Mouse (Mus musculus): ENCODE results near the gene Lhx4. TPM values are rescaled to one million over a fixed set of nuclear protein-coding genes. Genes with fewer than 3 reads are reported as not detected.
A peak's percentile ranks its signal among the peaks of the same experiment; 100 is the strongest.

Gene Lhx4
- polyA plus RNA-seq, 1 experiment = 0.01 TPM

DNA sequence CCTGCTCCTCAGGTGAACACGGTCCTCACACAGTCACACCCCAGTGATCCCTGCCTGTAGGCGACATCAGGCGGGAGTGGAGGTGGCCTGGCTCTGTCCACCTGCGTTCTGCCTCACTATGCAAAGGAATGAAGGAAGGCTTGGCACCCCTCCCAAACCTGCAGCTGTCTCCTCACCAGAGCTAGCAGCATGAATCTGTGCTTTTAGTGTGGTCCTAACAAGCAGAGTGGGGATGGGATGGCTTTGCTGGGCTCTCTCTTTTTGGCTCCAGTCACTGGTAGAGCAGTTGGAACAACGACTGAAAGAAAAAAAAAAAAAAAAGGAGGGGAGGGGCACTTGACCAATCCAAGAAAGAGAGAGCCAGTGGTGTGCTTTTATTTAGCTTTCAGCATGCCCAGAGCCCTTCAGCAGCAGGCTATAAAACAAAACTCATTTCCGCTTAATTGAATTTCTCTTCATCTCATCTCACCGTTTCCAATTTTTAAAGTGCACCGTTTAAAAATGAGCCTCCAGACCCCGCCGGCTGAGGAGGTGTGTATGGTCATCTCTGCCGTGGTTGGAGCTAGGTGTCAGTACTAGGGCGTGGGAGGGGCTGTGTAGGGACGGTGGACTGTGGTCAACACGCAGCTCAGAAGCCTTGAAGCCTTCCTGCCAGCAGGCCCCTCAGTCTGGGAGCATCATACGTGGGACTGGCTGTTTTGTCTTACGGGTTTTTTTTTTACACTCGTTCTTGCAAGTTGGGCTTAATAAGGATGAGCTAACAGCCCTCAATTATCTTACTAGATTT lies 52.9 kb downstream of the Lhx4 start:
- H3K4me3 ChIP-seq = no peak overlapping the region
- no peaks in the 10 kb centered on the region for H3K79me2 ChIP-seq (ENCODE audit: control insufficient read depth, insufficient read depth)
- H3K4me2 ChIP-seq (ENCODE audit: low read depth) = no peak overlapping the region
- H3ac ChIP-seq (ENCODE audit: control insufficient read depth, insufficient read length) = no peak overlapping the region
- no peaks in the 10 kb centered on the region for H3K27me3 ChIP-seq (ENCODE audit: control insufficient read depth, insufficient read depth, insufficient read length)
- TF ChIP-seq MYOG (IDR thresholded peaks at IDR 0.05; ENCODE audit: control insufficient read depth in 1 of 3, insufficient read depth in 1 of 3, insufficient read length in 2 of 3, low read depth in 2 of 3) (peak in 2 of 3 experiments; percentile 8 to 19), POLR2A (IDR thresholded peaks at IDR 0.05; ENCODE audit: insufficient read length, low read depth) (no peak), REST (IDR thresholded peaks at IDR 0.05; ENCODE audit: insufficient read depth, insufficient read length) (no peak), TCF3 (IDR thresholded peaks at IDR 0.05; ENCODE audit: insufficient read length, low read depth) (no peak), E2F4 (IDR thresholded peaks at IDR 0.05; ENCODE audit: insufficient read depth) (no peak), TCF12 (IDR thresholded peaks at IDR 0.05; ENCODE audit: insufficient read depth, poor library complexity, severe bottlenecking) (no peak), POLR2AphosphoS2 (IDR thresholded peaks at IDR 0.05; ENCODE audit: insufficient read length, low read depth) (no peak), MYOD1 (IDR thresholded peaks at IDR 0.05; ENCODE audit: control insufficient read depth in 1 of 3, insufficient read length in 2 of 3, low read depth in 2 of 3) (peak in 1 of 3 experiments; percentile 27), USF1 (IDR thresholded peaks at IDR 0.05; ENCODE audit: low read depth) (no peak), SRF (IDR thresholded peaks at IDR 0.05; ENCODE audit: control insufficient read depth, insufficient read length, low read depth) (no peak), MAX (IDR thresholded peaks at IDR 0.05; ENCODE audit: low read depth) (no peak), CEBPB (IDR thresholded peaks at IDR 0.05; ENCODE audit: insufficient read depth, poor library complexity, severe bottlenecking) (no peak)
- no peaks in the 10 kb centered on the region for H3K36me3 ChIP-seq (ENCODE audit: control insufficient read depth, insufficient read depth)

DNA sequence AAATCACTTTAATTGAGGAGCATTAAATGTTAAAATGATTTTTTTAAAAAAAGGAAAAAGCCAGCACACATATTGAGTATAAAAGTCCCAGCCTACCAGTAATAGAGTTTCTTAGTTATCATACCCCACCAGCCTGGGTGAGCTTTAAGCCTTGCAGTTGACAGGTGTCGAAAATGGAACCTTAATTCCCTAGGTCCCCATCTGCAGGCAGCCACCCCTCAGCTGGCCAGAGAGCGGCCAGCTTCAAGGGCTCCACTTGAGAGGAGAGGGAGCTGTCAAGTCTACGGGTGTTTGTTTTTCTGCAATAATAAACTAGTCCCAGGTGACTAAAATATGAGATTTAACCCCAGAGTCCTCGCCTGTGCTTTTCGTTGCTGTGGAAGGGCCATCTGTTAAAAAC lies 58.0 kb downstream of the Lhx4 start:
- H3K36me3 ChIP-seq (ENCODE audit: control insufficient read depth, insufficient read depth) = no peaks in the 10 kb centered on the region
- H3K27me3 ChIP-seq (ENCODE audit: control insufficient read depth, insufficient read depth, insufficient read length) = no peaks in the 10 kb centered on the region
- TF ChIP-seq POLR2A (IDR thresholded peaks at IDR 0.05; ENCODE audit: insufficient read length, low read depth) (no peak), MYOG (IDR thresholded peaks at IDR 0.05; ENCODE audit: control insufficient read depth in 1 of 3, insufficient read depth in 1 of 3, insufficient read length in 2 of 3, low read depth in 2 of 3) (no peak), MYOD1 (IDR thresholded peaks at IDR 0.05; ENCODE audit: control insufficient read depth in 1 of 3, insufficient read length in 2 of 3, low read depth in 2 of 3) (no peak), SRF (IDR thresholded peaks at IDR 0.05; ENCODE audit: control insufficient read depth, insufficient read length, low read depth) (no peak)
- H3ac ChIP-seq (ENCODE audit: control insufficient read depth, insufficient read length) = no peak overlapping the region
- no peak overlapping the region for H3K4me3 ChIP-seq
- H3K79me2 ChIP-seq (ENCODE audit: control insufficient read depth, insufficient read depth) = no peaks in the 10 kb centered on the region
- no peak overlapping the region for H3K4me2 ChIP-seq (ENCODE audit: low read depth)

- TF ChIP-seq SRF (IDR thresholded peaks at IDR 0.05; ENCODE audit: control insufficient read depth, insufficient read length, low read depth) = no peak
- TF ChIP-seq TCF3 (IDR thresholded peaks at IDR 0.05; ENCODE audit: insufficient read length, low read depth) = no peak
- no peak for TF ChIP-seq USF1 (IDR thresholded peaks at IDR 0.05; ENCODE audit: low read depth)
- TF ChIP-seq E2F4 (IDR thresholded peaks at IDR 0.05; ENCODE audit: insufficient read depth) = no peak
- Histone ChIP-seq H3K79me2 (ENCODE audit: control insufficient read depth, insufficient read depth) (no peaks in the 10 kb centered on the region), H3K4me3 (no peak overlapping the region), H3K27me3 (ENCODE audit: control insufficient read depth, insufficient read depth, insufficient read length) (no peaks in the 10 kb centered on the region), H3ac (ENCODE audit: control insufficient read depth, insufficient read length) (no peak overlapping the region), H3K4me2 (ENCODE audit: low read depth) (no peak overlapping the region), H3K36me3 (ENCODE audit: control insufficient read depth, insufficient read depth) (no peaks in the 10 kb centered on the region)
These were observed 58.5 kb downstream of the Lhx4 start for GRCm38 (mm10) chr1:155693026-155693425.

- no peak overlapping the region for H3K4me3 ChIP-seq
- H3K79me2 ChIP-seq (ENCODE audit: control insufficient read depth, insufficient read depth) = no peaks in the 10 kb centered on the region
- no peaks in the 10 kb centered on the region for H3K27me3 ChIP-seq (ENCODE audit: control insufficient read depth, insufficient read depth, insufficient read length)
- H3ac ChIP-seq (ENCODE audit: control insufficient read depth, insufficient read length) = no peak overlapping the region
- no peaks in the 10 kb centered on the region for H3K36me3 ChIP-seq (ENCODE audit: control insufficient read depth, insufficient read depth)
- H3K4me2 ChIP-seq (ENCODE audit: low read depth) = no peak overlapping the region
- no peak for TF ChIP-seq CEBPB (IDR thresholded peaks at IDR 0.05; ENCODE audit: insufficient read depth, poor library complexity, severe bottlenecking)
- TF ChIP-seq REST (IDR thresholded peaks at IDR 0.05; ENCODE audit: insufficient read depth, insufficient read length) = no peak
- no peak for TF ChIP-seq POLR2A (IDR thresholded peaks at IDR 0.05; ENCODE audit: insufficient read length, low read depth)
- no peak for TF ChIP-seq MYOD1 (IDR thresholded peaks at IDR 0.05; ENCODE audit: control insufficient read depth in 1 of 3, insufficient read length in 2 of 3, low read depth in 2 of 3)
- TF ChIP-seq POLR2AphosphoS2 (IDR thresholded peaks at IDR 0.05; ENCODE audit: insufficient read length, low read depth) = no peak
- TF ChIP-seq TCF12 (IDR thresholded peaks at IDR 0.05; ENCODE audit: insufficient read depth, poor library complexity, severe bottlenecking) = no peak
- TF ChIP-seq MYOG (IDR thresholded peaks at IDR 0.05; ENCODE audit: control insufficient read depth in 1 of 3, insufficient read depth in 1 of 3, insufficient read length in 2 of 3, low read depth in 2 of 3) = no peak
- TF ChIP-seq USF1 (IDR thresholded peaks at IDR 0.05; ENCODE audit: low read depth) = no peak
- no peak for TF ChIP-seq SRF (IDR thresholded peaks at IDR 0.05; ENCODE audit: control insufficient read depth, insufficient read length, low read depth)
- no peak for TF ChIP-seq E2F4 (IDR thresholded peaks at IDR 0.05; ENCODE audit: insufficient read depth)
These were observed 59.3 kb downstream of the Lhx4 start for GRCm38 (mm10) chr1:155692230-155692629.

DNA sequence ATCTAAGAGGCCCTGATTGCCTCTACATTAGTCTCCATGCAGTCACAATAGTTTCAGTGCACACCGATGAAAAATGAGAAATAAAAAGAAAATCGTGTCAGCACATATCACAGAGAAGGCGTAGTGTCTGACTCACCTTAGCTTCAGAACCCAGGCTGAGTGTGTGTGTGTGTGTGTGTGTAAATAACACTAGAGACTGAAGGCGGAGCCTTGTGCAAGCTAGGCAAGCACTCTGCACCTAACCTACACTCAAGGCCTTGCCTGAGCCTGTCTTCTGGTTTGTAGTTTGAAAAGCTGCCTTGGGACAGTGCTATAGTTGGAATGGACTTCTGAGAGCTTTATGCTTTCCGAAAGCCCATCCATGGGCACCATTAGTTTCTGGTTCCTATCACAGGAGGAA lies 61.9 kb downstream of the Lhx4 start:
- H3K79me2 ChIP-seq (ENCODE audit: control insufficient read depth, insufficient read depth) = no peaks in the 10 kb centered on the region
- H3K27me3 ChIP-seq (ENCODE audit: control insufficient read depth, insufficient read depth, insufficient read length) = no peaks in the 10 kb centered on the region
- no peak overlapping the region for H3K4me3 ChIP-seq
- H3ac ChIP-seq (ENCODE audit: control insufficient read depth, insufficient read length) = no peak overlapping the region
- H3K4me2 ChIP-seq (ENCODE audit: low read depth) = no peak overlapping the region
- TF ChIP-seq MYOG (IDR thresholded peaks at IDR 0.05; ENCODE audit: control insufficient read depth in 1 of 3, insufficient read depth in 1 of 3, insufficient read length in 2 of 3, low read depth in 2 of 3) = no peak
- TF ChIP-seq REST (IDR thresholded peaks at IDR 0.05; ENCODE audit: insufficient read depth, insufficient read length) = no peak
- TF ChIP-seq TCF3 (IDR thresholded peaks at IDR 0.05; ENCODE audit: insufficient read length, low read depth) = no peak
- no peak for TF ChIP-seq USF1 (IDR thresholded peaks at IDR 0.05; ENCODE audit: low read depth)
- TF ChIP-seq SRF (IDR thresholded peaks at IDR 0.05; ENCODE audit: control insufficient read depth, insufficient read length, low read depth) = no peak
- no peak for TF ChIP-seq POLR2AphosphoS2 (IDR thresholded peaks at IDR 0.05; ENCODE audit: insufficient read length, low read depth)
- no peak for TF ChIP-seq E2F4 (IDR thresholded peaks at IDR 0.05; ENCODE audit: insufficient read depth)
- TF ChIP-seq MAX (IDR thresholded peaks at IDR 0.05; ENCODE audit: low read depth) = no peak
- TF ChIP-seq POLR2A (IDR thresholded peaks at IDR 0.05; ENCODE audit: insufficient read length, low read depth) = no peak
- no peak for TF ChIP-seq CEBPB (IDR thresholded peaks at IDR 0.05; ENCODE audit: insufficient read depth, poor library complexity, severe bottlenecking)
- no peak for TF ChIP-seq MYOD1 (IDR thresholded peaks at IDR 0.05; ENCODE audit: control insufficient read depth in 1 of 3, insufficient read length in 2 of 3, low read depth in 2 of 3)
- no peak for TF ChIP-seq TCF12 (IDR thresholded peaks at IDR 0.05; ENCODE audit: insufficient read depth, poor library complexity, severe bottlenecking)
- no peaks in the 10 kb centered on the region for H3K36me3 ChIP-seq (ENCODE audit: control insufficient read depth, insufficient read depth)
